Mouse (Mus musculus) cerebral cortex, adult 2 months (tissue): Measurements from ENCODE around the gene Tspan32.

Experiments
- WGBS: fragments of 180-500 bp; shearing (Covaris S2); methylation state at CpG from one replicate; pipeline ENCODE4 v1.1.7; 2018; 5-methylcytosine and 5-hydroxymethylcytosine counted together

The Tspan32 gene

DNA sequence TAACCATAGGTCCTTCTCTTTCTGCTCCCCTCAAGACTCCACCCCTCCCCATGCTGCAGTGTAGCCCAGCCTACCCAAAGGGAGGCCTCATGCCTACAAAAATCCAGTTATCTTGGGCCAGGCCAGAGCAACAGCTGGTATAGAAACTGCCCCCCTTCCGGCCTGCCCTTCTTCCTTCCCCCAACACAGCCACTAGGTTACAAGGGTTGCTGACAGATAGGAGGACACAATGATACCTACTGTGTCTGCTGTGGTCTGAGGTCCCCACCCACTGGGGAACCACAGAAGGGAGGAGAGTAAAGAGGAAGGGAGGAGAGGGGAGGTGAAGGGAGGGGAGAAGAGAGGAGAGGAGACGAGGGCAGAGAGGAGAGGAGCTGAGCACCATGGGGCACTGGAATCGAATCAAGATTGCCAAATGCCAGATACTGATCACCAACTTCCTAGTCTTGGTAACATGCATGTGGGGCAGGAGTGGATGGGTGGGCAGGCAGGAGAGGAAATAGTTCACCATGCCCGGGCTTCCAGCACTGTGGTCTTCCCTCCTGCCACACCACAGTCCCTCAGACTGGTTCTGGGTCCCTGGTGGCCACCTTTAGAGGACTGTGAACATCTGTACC lies at the start of gene Tspan32:
Gene Tspan32, plus strand, starts transcription at position 320 of the 617 bp plus-strand sequence.
- 90% methylated on average over 4 of the region's 4 CpGs for WGBS

DNA sequence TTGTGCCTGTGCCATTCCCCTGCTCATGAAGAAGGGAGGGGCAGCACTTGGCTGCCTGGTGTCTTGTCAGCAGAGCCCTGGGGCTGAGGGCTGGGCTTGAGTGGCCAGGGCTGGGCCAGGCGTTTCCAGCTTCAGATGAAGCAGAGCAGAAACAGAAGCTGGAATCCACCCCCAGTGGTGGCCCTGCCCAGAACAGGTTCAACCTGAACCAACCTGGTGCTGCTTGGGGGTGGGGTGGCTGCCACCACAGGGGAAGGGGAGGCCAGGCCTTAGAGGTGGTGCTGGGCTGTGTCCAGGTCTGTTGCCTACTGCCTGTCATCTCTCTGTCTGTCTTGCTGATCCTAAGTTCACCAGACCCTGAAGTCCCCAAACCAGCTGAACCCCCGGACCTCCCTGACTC lies 48.8 kb upstream of the Tspan32 start:
- 76% methylated on average over 2 of the region's 2 CpGs for WGBS

DNA sequence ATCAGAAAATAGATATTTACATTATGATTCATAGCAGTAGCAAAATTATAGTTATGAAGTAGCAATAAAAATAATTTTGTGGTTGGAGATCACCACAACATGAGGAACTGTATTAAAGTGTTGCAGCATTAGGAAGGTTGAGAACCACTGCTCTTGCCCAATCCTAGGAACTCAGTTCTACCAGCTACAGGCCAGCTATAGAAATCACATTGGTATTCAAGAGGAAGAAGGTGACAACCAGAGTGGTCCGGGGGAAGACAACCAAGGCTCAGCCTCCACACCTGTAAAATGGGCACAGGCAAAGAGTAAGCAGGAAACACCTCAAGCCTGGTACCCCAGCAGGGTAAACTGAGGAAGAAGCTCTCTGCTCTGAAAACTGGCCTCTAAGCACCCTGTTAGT lies 46.0 kb upstream of the Tspan32 start:
- WGBS, result 97% methylated on average over 1 of the region's 1 CpGs

DNA sequence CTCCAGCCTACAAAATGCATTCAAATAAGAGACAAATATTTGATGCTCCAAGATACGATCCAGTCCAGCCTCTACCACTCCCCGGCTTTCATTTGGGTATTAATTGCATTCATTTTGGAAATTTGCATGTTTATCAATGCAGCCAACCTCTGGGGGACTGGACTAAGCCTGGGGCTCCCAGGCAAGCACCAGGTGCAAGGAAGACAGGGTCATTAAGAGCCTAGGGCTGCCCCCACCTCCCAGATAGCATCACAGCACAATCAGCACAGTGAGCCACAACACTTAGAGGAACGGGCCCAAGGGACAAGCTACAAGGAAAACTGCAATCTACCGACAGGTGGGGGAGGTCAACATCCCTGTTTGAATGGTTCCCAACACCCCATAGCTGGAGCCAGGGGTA lies 45.1 kb upstream of the Tspan32 start:
- WGBS, result 82% methylated on average over 4 of the region's 4 CpGs

DNA sequence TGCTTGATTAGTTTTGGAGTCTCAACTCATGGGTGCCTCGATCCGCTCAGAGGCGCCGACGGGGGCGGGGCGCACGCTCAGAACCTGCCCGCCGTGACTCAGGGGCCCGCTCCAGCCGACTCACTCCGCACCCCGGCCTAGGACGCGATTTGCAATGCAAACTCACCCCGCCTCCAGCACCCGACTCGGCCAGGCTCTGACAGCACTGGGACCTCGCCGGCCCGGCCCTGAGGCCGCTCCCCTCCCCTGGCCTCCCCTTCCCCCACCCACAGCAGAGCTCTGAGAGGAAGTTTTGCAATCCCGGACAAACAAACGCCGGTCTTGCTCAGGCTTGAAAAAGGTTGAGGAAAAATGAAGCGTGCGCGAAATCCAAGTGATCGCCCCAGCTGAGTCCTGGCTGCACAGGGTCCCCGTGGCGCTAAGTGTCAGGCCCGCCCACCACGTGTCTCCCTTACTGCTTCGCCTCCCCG lies 37.4 kb upstream of the Tspan32 start:
- 3% methylated on average over 36 of the region's 36 CpGs for WGBS

DNA sequence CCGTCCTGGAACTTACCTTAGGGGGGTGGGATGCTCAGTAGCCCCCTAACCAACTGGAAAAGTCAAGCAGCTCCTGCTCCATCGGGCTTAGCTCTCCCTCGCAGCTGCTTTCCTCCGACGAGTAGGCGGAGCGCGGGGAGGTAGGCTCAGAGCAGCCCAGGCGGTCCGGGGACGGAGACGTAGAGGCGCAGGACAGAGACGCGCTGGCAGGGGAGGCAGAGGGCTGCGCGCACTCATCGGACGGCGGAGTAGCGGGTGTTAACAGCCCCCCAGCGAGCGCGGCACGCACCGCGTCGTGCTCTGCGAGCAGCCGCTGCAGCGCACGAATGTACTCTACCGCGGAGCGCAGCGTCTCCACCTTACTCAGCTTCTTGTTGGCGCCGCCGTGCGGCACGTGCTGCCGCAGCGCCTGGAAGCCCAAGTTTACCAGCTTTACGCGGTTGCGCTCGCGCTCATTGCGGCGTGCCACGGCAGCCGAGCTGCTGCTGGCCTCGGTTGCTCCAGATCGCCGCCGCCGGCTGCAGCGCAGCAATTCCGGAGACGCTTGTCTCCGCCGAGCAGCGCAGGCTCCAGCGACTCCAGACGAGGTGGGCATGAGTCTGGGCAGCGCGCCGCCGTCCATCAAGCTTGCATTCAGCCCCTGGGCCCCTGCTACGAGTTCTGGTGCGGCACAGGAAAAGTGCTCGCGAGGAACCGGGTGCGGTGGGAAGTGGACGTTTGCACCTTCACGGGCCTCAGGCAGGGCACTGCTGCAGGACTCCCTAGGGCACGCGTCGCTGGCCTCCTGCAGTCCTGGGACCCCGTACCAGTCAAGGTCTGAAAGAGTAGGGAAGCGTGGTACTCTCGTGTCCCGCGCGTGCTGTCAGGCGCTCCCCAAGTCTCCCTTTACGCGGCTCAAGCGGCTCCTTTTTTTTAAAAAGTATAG lies 36.7 kb upstream of the Tspan32 start:
- 1% methylated on average over 90 of the region's 90 CpGs for WGBS

DNA sequence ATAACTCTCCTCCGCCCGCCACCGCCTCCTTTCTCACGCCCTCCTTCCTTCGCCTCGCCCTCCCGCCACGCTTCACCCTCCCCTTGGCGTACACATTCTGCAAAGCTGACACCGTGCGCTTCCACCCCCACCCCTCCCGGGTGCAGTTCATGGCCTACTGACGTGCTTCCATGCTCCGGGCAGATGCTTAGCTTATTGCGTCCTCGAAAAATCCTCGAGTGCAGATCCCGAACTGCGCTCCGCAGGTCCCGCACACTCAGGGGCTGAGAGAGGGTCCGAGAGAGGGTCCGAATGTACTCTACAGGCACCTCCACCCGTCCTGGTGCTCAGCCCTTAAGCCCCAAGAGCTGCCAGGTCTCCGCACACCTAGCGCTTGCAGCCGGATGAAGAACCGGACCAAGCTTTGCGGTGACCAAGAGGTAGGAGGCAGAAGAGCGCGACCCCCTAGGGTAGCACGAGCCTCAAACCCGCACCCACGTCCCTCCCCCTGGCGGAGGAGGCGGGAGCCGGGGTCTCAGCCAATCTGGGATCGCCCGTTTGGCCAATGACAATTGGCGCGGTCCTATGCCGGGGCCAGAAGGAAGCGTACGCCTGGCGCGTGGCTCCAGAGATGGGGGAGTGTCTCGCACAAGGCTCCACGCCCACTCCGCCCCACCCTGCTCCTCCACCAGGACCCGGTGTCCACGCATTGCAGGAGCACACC lies 35.9 kb upstream of the Tspan32 start, which contains the start of gene Ascl2:
Gene Ascl2, minus strand, starts transcription at position 456 of the 703 bp plus-strand sequence.
- under 1% methylated on average over 51 of the region's 51 CpGs for WGBS

DNA sequence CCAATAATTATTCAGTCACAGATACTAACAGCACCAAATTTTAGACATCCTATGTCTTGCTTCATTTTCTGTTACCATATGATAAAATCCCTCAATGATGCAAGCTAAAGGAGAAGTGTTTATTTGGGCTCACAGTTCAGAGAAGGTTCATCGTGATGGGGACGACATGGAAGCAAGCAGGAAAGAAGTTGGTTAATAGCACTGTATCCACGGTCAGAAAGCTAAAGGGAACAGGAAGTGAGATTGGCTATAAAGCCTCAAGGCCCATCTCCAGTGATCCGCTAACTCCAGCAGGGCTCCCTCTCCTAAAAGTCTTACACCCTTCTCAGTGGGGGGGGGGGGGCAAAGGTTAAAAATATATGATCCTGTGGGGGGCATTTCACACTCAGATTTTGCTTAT lies 22.9 kb upstream of the Tspan32 start:
- WGBS, result 84% methylated on average over 4 of the region's 4 CpGs

DNA sequence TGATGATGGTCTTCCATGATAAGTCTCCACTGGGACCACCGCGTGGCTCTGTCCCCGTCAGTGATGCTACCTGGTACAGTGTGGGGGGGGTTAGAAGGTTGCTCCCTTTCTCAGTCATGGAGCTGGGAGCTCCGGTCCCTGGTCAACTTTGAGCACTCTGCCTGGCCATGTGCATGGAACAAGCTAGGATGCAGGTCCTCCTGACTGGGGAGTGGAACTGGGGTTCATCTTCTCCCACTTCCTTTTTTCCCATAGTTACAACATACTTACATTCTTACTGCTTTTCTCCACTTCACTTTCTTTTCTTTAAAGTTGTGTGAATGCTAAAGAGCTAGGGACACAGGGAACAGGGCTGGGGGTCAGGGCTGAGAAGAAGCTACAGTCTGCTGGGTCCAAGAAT lies 19.7 kb upstream of the Tspan32 start:
- WGBS, result 93% methylated on average over 4 of the region's 4 CpGs

DNA sequence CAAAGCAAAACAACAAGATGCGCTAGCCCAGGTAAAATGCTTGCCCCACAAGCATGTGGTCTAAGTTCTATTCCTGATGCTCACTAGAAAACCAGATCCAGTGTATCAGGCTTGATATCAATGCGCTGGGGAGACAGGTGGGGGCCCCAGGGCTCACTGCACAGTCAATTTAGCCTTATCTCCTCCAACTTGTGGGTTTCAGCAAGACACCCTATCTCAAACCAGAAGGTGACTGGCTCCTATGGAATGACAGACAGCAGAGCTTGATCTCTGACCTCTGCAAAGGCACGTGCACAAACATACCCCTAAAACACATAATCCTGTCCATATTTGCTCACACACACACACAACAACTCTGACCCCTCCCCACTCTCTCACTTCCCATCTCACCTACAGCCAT lies 17.1 kb upstream of the Tspan32 start:
- WGBS, result 98% methylated on average over 3 of the region's 3 CpGs

DNA sequence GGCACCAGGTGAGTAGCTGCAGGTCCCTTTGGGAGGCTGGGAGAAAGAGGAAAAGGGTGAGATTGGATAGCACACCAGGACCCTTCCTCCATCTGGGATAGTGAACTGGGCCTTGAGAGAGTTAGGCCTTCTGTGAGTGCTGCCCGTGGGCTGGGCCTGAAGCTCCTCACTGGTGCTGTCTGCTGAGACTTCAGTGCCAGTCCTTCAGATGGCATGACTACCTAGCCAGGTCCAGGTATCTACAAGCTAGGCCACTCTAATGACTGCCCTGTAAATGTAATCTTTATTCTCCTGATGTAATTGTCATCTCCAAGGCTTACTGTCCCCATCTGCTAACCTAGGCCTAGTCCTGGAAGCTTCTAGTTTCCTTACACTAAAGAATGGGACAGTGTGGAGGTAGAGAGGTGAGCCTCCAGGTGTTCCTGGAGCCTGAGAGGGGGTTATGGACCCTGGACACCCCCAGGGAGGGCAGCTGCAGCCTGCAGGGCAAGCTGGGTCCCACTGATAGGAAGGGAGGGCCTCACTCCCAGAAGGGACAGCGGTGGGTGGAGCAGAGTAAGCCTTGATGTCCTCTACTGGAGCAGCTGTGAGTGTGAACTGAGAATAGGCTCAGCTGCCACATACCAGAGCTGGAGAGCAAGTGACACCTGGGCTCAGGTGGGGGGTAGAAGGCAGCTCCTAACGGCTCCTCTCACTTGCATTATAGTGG lies 9.1 kb upstream of the Tspan32 start:
- WGBS, result 89% methylated on average over 3 of the region's 3 CpGs

DNA sequence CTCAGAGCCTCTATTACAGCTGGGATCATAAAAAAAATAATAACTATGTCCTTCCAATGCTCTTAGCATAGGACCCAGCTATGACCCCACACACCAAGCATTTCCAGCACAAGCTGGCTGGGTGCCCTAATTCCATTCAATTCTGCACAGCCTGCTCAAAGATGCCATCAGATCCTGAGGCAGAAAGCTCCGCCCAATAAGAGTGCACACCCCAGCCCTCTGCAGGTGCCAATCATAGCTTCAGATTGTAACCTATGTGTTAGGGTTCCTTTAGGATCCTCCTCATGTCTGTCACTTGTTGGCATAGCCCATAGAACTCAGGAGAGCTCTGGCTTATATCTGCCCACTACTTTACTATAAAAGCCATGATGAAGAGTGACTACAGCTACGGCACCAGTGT lies 7.8 kb upstream of the Tspan32 start:
- 81% methylated on average over 2 of the region's 2 CpGs for WGBS

DNA sequence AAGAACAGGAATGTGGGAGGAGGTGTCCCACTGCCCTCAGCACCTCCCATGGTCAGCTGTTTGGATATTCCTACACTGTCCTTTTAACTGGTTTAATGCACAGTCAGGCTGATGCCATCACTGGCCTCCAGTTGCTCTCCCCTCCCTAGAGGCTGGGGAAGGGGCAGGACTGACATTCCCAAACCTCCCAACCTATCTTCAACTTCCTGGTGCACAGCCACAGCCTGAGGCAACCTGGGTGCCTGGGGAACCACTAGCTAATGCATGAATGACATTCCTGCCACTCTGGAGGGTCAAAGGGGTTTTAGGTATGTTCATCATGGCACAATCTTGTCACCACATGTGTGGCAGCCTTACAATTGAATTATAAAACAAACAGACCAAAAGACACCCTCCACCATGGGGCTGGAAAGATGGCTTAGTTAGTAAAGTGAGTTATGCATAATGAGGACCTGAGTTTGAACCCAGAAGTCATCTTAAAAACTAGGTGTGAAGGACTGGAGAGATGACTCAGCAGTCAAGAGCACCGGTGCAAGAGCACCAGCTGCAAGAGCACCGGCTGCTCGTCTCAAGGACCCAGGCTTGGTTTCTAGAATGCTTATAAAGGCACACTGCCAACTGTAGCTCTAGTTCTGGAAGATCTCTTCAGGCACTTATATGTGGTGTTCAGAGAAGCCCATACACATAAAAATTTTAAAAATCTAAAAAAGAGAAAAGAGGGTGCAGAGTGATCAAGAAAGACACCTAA lies 7.3 kb upstream of the Tspan32 start:
- 45% methylated on average over 3 of the region's 3 CpGs for WGBS

DNA sequence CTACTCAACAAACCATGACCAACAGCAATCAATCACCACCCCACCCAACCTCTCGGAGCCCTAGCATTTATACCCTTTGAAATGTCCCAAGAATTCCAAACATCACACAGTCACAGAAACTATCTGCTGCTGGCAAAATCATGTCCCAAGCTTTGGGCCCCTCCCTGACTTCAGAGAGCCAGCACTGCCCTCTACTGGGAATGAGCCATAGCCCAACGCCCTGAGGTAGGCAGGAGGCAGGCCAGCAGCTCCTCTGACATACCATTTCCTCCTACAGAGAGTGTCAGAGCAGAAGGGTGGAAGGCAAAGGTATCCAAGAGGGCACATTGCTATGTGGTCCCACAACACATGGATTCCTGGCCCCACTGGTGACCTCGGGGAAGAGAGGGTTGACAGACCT lies 2.2 kb upstream of the Tspan32 start:
- 59% methylated on average over 3 of the region's 3 CpGs for WGBS

DNA sequence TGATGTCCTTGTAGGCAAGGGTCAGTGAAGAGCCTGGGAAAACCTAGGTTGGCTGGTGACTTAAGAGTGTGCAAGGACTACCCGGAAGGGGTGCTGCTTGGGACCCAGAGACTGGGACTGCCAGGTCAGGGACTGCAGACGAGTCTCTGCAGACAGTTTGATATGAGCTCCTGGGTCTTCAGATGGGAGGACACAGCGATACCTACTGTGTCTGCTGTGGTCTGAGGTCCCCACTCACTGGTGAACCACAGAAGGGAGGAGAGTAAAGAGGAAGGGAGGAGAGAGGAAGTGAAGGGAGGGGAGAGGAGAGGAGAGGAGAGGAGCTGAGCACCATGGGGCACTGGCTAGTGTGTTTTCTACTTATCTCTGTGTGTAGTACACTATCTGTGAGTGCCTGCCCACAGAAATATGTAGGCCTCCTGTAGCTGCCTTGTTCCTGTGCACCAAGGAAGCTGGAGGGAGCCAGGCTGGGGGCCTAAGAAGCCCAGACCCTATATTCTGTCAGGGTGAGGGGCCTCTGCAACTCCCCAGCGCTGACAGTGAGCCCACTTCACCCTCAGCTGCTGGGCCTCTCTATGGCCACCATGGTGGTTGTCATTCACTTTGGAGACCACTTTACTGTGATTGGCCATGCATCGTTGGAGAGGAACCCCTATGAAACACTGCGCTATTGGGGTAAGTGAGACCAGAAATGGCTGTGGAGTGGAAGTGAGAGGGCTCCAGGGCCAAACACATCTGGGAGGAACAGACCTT lies 674 bp downstream of the Tspan32 start:
- WGBS, result 96% methylated on average over 6 of the region's 6 CpGs

DNA sequence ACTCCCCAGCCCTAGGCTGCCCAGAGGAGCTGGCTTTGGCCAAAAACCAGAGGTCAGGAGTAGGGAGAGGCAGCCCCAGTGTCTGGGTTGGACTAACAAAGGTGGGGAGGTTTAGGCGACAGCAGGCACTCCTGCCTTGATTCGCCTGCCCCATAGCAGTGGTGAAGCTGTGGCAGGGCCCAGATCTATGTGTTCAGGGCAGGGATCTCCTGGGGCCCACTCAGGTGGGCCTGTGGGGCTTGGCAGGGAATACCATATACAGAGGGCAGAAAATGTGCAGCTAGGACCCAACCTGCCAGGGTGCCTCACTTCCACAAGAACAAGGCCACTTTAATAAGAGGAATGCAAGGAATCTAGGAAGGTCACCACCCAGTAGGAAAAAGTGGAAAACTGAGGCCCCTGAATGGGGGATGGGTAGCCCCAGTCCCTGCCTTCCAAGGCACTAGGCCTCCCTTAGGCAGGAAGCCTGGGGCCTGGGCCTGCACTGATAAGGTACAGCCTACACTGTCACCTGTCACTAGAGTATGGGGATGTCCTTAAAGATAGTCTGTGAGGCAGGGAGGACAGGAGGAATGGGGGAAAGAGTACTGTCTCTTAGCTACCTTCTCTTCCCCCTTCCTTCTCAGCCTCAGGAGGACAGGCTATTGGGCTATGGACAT lies 1.4 kb downstream of the Tspan32 start:
- WGBS, result 100% methylated on average over 2 of the region's 2 CpGs

DNA sequence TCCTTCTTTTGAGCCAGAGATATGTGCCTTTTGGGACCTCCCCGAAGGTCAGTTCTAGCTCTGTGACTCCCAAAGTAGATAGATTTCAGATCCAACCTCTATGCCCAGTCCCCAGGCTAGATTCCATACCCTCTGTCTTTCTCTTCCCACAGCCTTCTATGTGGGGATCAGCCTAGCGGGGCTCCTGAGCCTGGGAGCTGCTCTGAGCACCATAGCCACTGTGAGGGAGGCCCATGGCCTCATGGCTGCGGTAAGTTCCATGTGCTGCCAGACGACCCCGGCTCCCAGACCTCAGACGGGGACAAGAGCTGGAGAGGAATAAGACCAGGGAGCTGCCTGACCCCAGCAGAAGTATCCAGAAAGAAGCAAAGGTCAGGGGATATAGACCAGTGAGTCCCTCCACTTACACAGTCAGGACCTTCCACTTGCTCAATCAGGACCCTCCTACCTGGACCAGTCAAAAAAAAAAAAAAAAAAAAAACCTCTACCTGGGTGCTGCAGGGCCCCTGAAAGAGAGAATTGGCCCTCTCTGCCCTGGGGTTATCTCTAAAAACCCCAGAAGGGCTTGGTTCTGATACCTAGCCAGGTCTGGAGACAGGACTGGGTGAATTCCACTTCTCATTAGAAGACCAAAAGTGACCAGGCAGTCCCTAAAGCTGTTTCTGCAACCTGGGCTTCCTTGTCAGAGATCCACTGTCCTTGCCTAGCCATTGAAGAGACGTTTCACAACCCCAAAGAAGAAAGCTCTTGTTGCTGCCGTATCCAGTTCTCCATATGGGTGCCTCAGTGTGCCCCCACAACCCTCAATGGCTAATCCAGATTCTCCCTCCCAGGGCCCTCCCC lies 2.1 kb downstream of the Tspan32 start:
- 95% methylated on average over 8 of the region's 8 CpGs for WGBS

DNA sequence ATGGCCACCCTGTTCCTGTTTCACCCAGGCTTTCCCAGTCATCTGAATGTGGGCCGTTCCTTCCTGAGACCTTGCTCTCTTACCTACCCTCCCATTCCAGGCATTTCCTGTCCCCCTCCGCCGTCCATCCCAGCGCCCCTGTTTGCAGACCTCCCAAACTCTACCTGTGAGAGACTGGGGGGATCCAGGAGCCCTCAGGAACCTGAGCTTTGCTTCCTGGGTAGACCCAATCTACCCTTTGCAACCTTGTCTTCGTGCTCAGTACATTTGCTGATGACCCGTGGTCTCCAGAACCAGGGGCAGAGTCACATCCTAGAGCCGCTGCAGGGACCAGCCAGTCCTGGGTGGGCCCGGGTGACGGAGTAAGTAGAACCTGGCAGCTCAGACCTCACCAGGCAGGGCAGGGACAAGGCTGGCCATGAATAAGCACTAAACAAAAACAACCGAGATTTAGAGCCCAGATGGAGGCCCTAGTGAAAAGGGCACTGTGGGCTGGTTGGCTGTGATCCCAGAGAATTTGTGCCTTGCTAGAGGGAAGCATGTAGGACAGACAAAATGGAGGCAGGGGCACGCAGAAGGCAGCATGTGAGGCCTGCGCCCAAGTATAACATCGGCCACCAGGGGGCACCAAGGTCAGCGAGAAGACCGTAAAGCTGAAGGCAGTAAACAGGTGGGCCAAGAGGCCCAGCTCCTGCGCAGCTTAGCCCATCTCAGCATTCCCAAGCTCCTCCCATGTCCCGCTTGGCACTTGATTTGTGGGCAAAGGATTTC lies 2.9 kb downstream of the Tspan32 start:
- WGBS, result 43% methylated on average over 17 of the region's 17 CpGs
